ENCODE assay signal across 13 mouse cellular contexts in genomic region chr9:107448805-107449517, GRCm38 (mm10). TPM values are rescaled to one million over a fixed set of nuclear protein-coding genes. Genes with fewer than 3 reads are reported as not detected.
DNase-seq lines count a peak whose midpoint lies in the region; ATAC-seq and TF ChIP-seq lines count a peak whose summit lies in the region.
"Had no signal": no experiment of that assay in that cellular context is flagged by ENCODE, and none has a peak within 500 bp of the region (broad histone marks: within the 10 kb centered on the region; RNA-seq: fewer than 3 reads in every experiment).

No protein-coding gene starts in this region.

- peaks cover 11% of the 10 kb centered on the region; the same call in 1 of the 2 replicates for H3K4me1 ChIP-seq in kidney, postnatal 0 days (replicated peaks; ENCODE audit: insufficient read depth, low read length)
- peaks cover 44% of the 10 kb centered on the region for H3K4me1 ChIP-seq in hindbrain, embryonic 14.5 days (replicated peaks; ENCODE audit: control insufficient read depth, insufficient read depth, low read length)
- H3K4me1 ChIP-seq in neural tube, embryonic 14.5 days (ENCODE audit: control insufficient read depth, insufficient read depth, low read length): peaks cover 48% of the 10 kb centered on the region

- no peak overlapping the region for H3K9ac ChIP-seq in kidney, postnatal 0 days (ENCODE audit: low read depth, low read length)
- H3K9ac ChIP-seq in hindbrain, embryonic 14.5 days: no peak overlapping the region
- no peak overlapping the region for H3K9ac ChIP-seq in neural tube, embryonic 14.5 days (replicated peaks; ENCODE audit: low read depth, low read length)
- H3K9ac ChIP-seq: limb, embryonic 13.5 days had no signal

- no peaks in the 10 kb centered on the region for H3K27me3 ChIP-seq in kidney, postnatal 0 days (ENCODE audit: insufficient read depth, low read length)
- H3K27me3 ChIP-seq in hindbrain, embryonic 14.5 days (ENCODE audit: control insufficient read depth, insufficient read depth, low read length): no peaks in the 10 kb centered on the region
- H3K27me3 ChIP-seq in neural tube, embryonic 14.5 days (ENCODE audit: control insufficient read depth, insufficient read depth, low read length): no peaks in the 10 kb centered on the region

- no peak for TF ChIP-seq CTCF in kidney, postnatal 0 days (IDR thresholded peaks at IDR 0.05; ENCODE audit: low read depth)
- TF ChIP-seq CTCF in brain, embryonic 14.5 days (IDR thresholded peaks at IDR 0.05; ENCODE audit: borderline replicate concordance, extremely low read depth, insufficient read depth, insufficient read length): no peak

- peak; percentile 66 for DNase-seq in kidney, postnatal 0 days (ENCODE audit: low spot score)
- DNase-seq in kidney, postnatal 14 days: no peak
- peak; percentile 80 for DNase-seq in brain, embryonic 14.5 days (ENCODE audit: low read depth)
- no peak for DNase-seq in hindbrain, embryonic 14.5 days (ENCODE audit: low spot score)
- no peak for DNase-seq in thymus, postnatal 25 days
- DNase-seq: cerebellum, adult 18-20 months; gastrocnemius, postnatal 25 days; kidney, adult 11 months; lung, postnatal 4 days had no signal

- 35% methylated on average over 22 of the region's 22 CpGs for WGBS in kidney, postnatal 0 days
- 48% methylated on average over 22 of the region's 22 CpGs for WGBS in hindbrain, embryonic 14.5 days
- 46% methylated on average over 22 of the region's 22 CpGs for WGBS in neural tube, embryonic 14.5 days

- H3K4me3 ChIP-seq in kidney, postnatal 0 days (replicated peaks; ENCODE audit: low read depth, low read length): no peak overlapping the region
- no peak overlapping the region for H3K4me3 ChIP-seq in hindbrain, embryonic 14.5 days (replicated peaks; ENCODE audit: low read length)
- no peak overlapping the region for H3K4me3 ChIP-seq in neural tube, embryonic 14.5 days (ENCODE audit: low read depth, low read length)
- H3K4me3 ChIP-seq: limb, embryonic 13.5 days; myocyte had no signal

- ATAC-seq in kidney, postnatal 0 days (replicated peaks; ENCODE audit: low FRiP score, low read depth): 0 out of 2 replicates have a peak, but pooled peaks have one; percentile 21
- no peak for ATAC-seq in hindbrain, embryonic 14.5 days (ENCODE audit: low FRiP score)
- no peak for ATAC-seq in neural tube, embryonic 14.5 days (ENCODE audit: low read depth)
- no peak for ATAC-seq in cerebellum, adult (ENCODE audit: insufficient number of reproducible peaks, low FRiP score, low TSS enrichment)

- no peak overlapping the region for H3K4me2 ChIP-seq in kidney, postnatal 0 days (ENCODE audit: low read length)
- H3K4me2 ChIP-seq in hindbrain, embryonic 14.5 days (replicated peaks): no peak overlapping the region
- H3K4me2 ChIP-seq in neural tube, embryonic 14.5 days (ENCODE audit: low read depth, low read length): no peak overlapping the region
- H3K4me2 ChIP-seq: limb, embryonic 13.5 days had no signal

- H3K36me3 ChIP-seq in kidney, postnatal 0 days (ENCODE audit: insufficient read depth, low read length): no peaks in the 10 kb centered on the region
- H3K36me3 ChIP-seq in hindbrain, embryonic 14.5 days (replicated peaks; ENCODE audit: control insufficient read depth, insufficient read depth): no peaks in the 10 kb centered on the region
- no peaks in the 10 kb centered on the region for H3K36me3 ChIP-seq in neural tube, embryonic 14.5 days (ENCODE audit: control insufficient read depth, insufficient read depth, low read length)
- H3K36me3 ChIP-seq: limb, embryonic 13.5 days had no signal

- no peak overlapping the region for H3K27ac ChIP-seq in kidney, postnatal 0 days
- peak overlapping the region; percentile 47 for H3K27ac ChIP-seq in hindbrain, embryonic 14.5 days
- peak overlapping the region; percentile 10; the same call in 1 of the 2 replicates for H3K27ac ChIP-seq in neural tube, embryonic 14.5 days (ENCODE audit: low read depth, low read length)
- H3K27ac ChIP-seq: limb, embryonic 13.5 days had no signal

- TF ChIP-seq POLR2A in brain, embryonic 14.5 days (IDR thresholded peaks at IDR 0.05; ENCODE audit: borderline replicate concordance, extremely low read depth, insufficient read depth, insufficient read length, poor library complexity, severe bottlenecking): no peak

- H3K9me3 ChIP-seq in kidney, postnatal 0 days (replicated peaks; ENCODE audit: low read length): no peaks in the 10 kb centered on the region
- no peaks in the 10 kb centered on the region for H3K9me3 ChIP-seq in hindbrain, embryonic 14.5 days (ENCODE audit: control insufficient read depth, low read length)
- no peaks in the 10 kb centered on the region for H3K9me3 ChIP-seq in neural tube, embryonic 14.5 days (ENCODE audit: control insufficient read depth, low read length)
- H3K9me3 ChIP-seq: limb, embryonic 13.5 days had no signal

RNA-seq across cellular contexts. Expression of gene Cacna2d2, which starts 49.5 kb away (rescaled TPM):
- 0.64 TPM in 2 replicates for polyA plus RNA-seq in kidney, postnatal 0 days (2015; fragmentation: Nextera tagmentation; extraction: Ambion mirVana)
- 105 and 143 TPM in 2 replicates for polyA plus RNA-seq in brain, embryonic 14.5 days (2012; rRNA removed)
- polyA plus RNA-seq in hindbrain, embryonic 14.5 days (2014; fragmentation: Nextera tagmentation; extraction: Ambion mirVana): 6.8 and 7.7 TPM in 2 replicates
- 7.1 and 10.6 TPM in 2 replicates for polyA plus RNA-seq in neural tube, embryonic 14.5 days (2014; fragmentation: Nextera tagmentation; extraction: Ambion mirVana)

Comparison
In these comparisons a context has a peak if more than half of its experiments do, and no peak if none do; other contexts are left out.
1. DNase-seq: peak in kidney, postnatal 0 days (single experiment) and brain, embryonic 14.5 days (single experiment); none in kidney, postnatal 14 days (single experiment), hindbrain, embryonic 14.5 days (single experiment) and thymus, postnatal 25 days (single experiment).